Mouse (Mus musculus) hematopoietic stem cell, adult 5-6 weeks (primary cell): ENCODE data around the gene Slc25a3. TPM values are rescaled to one million over a fixed set of nuclear protein-coding genes. Genes with fewer than 3 reads are reported as not detected.
A peak's percentile ranks its signal among the peaks of the same experiment; 100 is the strongest.

ENCODE experiments used
- ATAC-seq, 2 experiments: fragments of 125-278 bp in 1 of 2; replicated peaks in 1 of 2; 2 replicates each; pipeline ENCODE4 v1.8.0; 2016 to 2017; ENCODE audit warnings: inconsistent platforms in 2 of 2, mild to moderate bottlenecking in 2 of 2, moderate number of reproducible peaks in 2 of 2, low read depth in 1 of 2, moderate TSS enrichment in 1 of 2; ENCODE audit not compliant: low FRiP score in 2 of 2, poor library complexity in 2 of 2, severe bottlenecking in 2 of 2, insufficient read depth in 1 of 2, low TSS enrichment in 1 of 2
- total RNA-seq: library from RNA; stranded (forward); fragments of 172-1452, 232-1000 nt; gene quantifications from 2 replicates; pipeline ENCODE4 v1.2.3, GENCODE M21; 2017

Slc25a3 gene
- total RNA-seq, 1 experiment from 2014 or later, result 260 TPM

GRCm38 (mm10) chr10:91153894-91154503, 30.1 kb upstream of the Slc25a3 start:
- no peak for ATAC-seq

- ATAC-seq, result no peak
These were observed 21.6 kb upstream of the Slc25a3 start for GRCm38 (mm10) chr10:91145413-91145812.

- no peak for ATAC-seq
These were observed 19.7 kb upstream of the Slc25a3 start for GRCm38 (mm10) chr10:91143313-91144230.

GRCm38 (mm10) chr10:91142654-91143191, 18.9 kb upstream of the Slc25a3 start:
- peak; percentile 46 to 65 for ATAC-seq

- ATAC-seq, result peak; percentile 63 to 73
These were observed 17.7 kb upstream of the Slc25a3 start for GRCm38 (mm10) chr10:91141564-91141963.

- no peak for ATAC-seq
These were observed 15.4 kb upstream of the Slc25a3 start for GRCm38 (mm10) chr10:91139148-91139766.

GRCm38 (mm10) chr10:91138317-91138716, 14.5 kb upstream of the Slc25a3 start:
- peak; percentile 58 to 73 for ATAC-seq

GRCm38 (mm10) chr10:91137400-91137799, 13.5 kb upstream of the Slc25a3 start:
- peak; percentile 47 to 61; a peak in 2 of 4 replicates for ATAC-seq

GRCm38 (mm10) chr10:91135302-91135972, 11.6 kb upstream of the Slc25a3 start:
- no peak for ATAC-seq

- ATAC-seq, result no peak
These were observed 7.7 kb upstream of the Slc25a3 start for GRCm38 (mm10) chr10:91131565-91131964.

- ATAC-seq, result no peak
These were observed 6.9 kb upstream of the Slc25a3 start for GRCm38 (mm10) chr10:91130792-91131191.

- ATAC-seq, result no peak
These were observed 4.8 kb upstream of the Slc25a3 start for GRCm38 (mm10) chr10:91128551-91129160.

GRCm38 (mm10) chr10:91127395-91127794, 3.5 kb upstream of the Slc25a3 start:
- ATAC-seq, result no peak

GRCm38 (mm10) chr10:91126618-91127355, 2.9 kb upstream of the Slc25a3 start:
- ATAC-seq, result no peak

- peak in 1 of 2 experiments; percentile 27; a peak in 2 of 4 replicates for ATAC-seq
These were observed 505 bp downstream of the Slc25a3 start for GRCm38 (mm10) chr10:91123281-91123827.

GRCm38 (mm10) chr10:91122646-91123045, 1.2 kb downstream of the Slc25a3 start:
- no peak for ATAC-seq
